22 mouse cellular contexts compared by ENCODE assay signal in the genomic region with DNA sequence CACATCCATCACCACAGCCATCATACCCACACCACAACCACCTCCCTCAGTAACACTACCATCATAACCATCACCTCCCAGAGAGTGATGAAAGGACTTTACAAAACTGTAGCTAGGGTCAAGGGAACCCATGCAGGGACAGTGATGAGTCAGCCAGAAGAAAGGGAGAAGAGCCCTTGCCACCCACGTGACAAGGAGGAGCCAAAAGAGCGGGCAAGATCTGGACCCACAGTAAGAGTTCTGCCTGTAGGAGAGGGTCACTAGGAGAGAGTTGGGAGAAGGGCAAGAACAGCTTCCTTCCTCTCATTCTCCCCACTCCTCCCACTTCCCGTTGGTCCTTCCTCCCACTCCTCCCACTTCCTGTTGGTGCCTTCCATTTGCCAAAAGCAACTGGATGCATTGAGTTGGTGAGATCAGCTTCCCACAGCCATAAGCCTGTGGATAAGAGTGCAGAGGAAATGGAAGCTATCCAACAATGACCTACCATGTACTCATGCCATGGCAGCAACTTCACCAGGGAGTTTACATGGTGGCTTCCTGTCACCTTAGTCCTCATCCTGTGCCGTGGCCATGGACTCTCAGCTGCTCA. TPM values are rescaled to one million over a fixed set of nuclear protein-coding genes. Genes with fewer than 3 reads are reported as not detected.
DNase-seq lines count a peak whose midpoint lies in the region; ATAC-seq and TF ChIP-seq lines count a peak whose summit lies in the region.
"Had no signal": no experiment of that assay in that cellular context is flagged by ENCODE, and none has a peak within 500 bp of the region (broad histone marks: within the 10 kb centered on the region; RNA-seq: fewer than 3 reads in every experiment).

No protein-coding gene starts in this region.

- no peak overlapping the region for H3K4me2 ChIP-seq in hindbrain, embryonic 14.5 days (replicated peaks)
- H3K4me2 ChIP-seq: embryonic facial prominence, embryonic 15.5 days; hindbrain, embryonic 12.5 days; midbrain, embryonic 13.5 days; neural tube, embryonic 12.5 days had no signal

- no peak for TF ChIP-seq POLR2A in embryonic fibroblast, embryonic 13.5 days (IDR thresholded peaks at IDR 0.05; ENCODE audit: low read depth, low read length)

- no peaks in the 10 kb centered on the region for H3K36me3 ChIP-seq in midbrain, embryonic 10.5 days
- H3K36me3 ChIP-seq in hindbrain, embryonic 14.5 days (replicated peaks; ENCODE audit: control insufficient read depth, insufficient read depth) = no peaks in the 10 kb centered on the region
- H3K36me3 ChIP-seq: embryonic facial prominence, embryonic 15.5 days; forebrain, embryonic 10.5 days; hindbrain, embryonic 12.5 days; midbrain, embryonic 13.5 days; neural tube, embryonic 12.5 days had no signal

- peaks cover 24% of the 10 kb centered on the region for H3K4me1 ChIP-seq in embryonic fibroblast, embryonic 13.5 days (ENCODE audit: control insufficient read depth, insufficient read depth, low read length)
- H3K4me1 ChIP-seq in midbrain, embryonic 10.5 days = peaks cover 19% of the 10 kb centered on the region
- H3K4me1 ChIP-seq in hindbrain, embryonic 14.5 days (replicated peaks; ENCODE audit: control insufficient read depth, insufficient read depth, low read length) = no peaks in the 10 kb centered on the region
- H3K4me1 ChIP-seq: neural tube, embryonic 12.5 days had no signal

- no peak for TF ChIP-seq CTCF in embryonic fibroblast, embryonic 13.5 days (IDR thresholded peaks at IDR 0.05; ENCODE audit: borderline replicate concordance, insufficient read depth, low read length)

- H3K9me3 ChIP-seq in midbrain, embryonic 10.5 days (replicated peaks) = no peaks in the 10 kb centered on the region
- no peaks in the 10 kb centered on the region for H3K9me3 ChIP-seq in hindbrain, embryonic 14.5 days (ENCODE audit: control insufficient read depth, low read length)
- H3K9me3 ChIP-seq: embryonic facial prominence, embryonic 15.5 days; forebrain, embryonic 10.5 days; hindbrain, embryonic 12.5 days; midbrain, embryonic 13.5 days; neural tube, embryonic 12.5 days had no signal

- ATAC-seq in hindbrain, embryonic 14.5 days (ENCODE audit: low FRiP score) = no peak
- ATAC-seq: CD4-positive, CD25-positive, alpha-beta regulatory T cell, adult 4 months; forebrain, postnatal 0 days; midbrain, embryonic 13.5 days; Patski had no signal

- H3K9ac ChIP-seq in hindbrain, embryonic 14.5 days = no peak overlapping the region
- H3K9ac ChIP-seq: embryonic facial prominence, embryonic 15.5 days; forebrain, postnatal 0 days; hindbrain, embryonic 12.5 days; midbrain, embryonic 13.5 days; neural tube, embryonic 12.5 days had no signal

- WGBS in midbrain, embryonic 10.5 days = 86% methylated on average over 4 of the region's 4 CpGs
- 82% methylated on average over 4 of the region's 4 CpGs for WGBS in hindbrain, embryonic 14.5 days

- H3K4me3 ChIP-seq in embryonic fibroblast, embryonic 13.5 days (ENCODE audit: insufficient read depth, low read length) = no peak overlapping the region
- no peak overlapping the region for H3K4me3 ChIP-seq in midbrain, embryonic 10.5 days
- H3K4me3 ChIP-seq in hindbrain, embryonic 14.5 days (replicated peaks; ENCODE audit: low read length) = no peak overlapping the region
- H3K4me3 ChIP-seq: embryonic facial prominence, embryonic 15.5 days; forebrain, embryonic 10.5 days; hindbrain, embryonic 12.5 days; left cerebral cortex, adult 2 months; midbrain, embryonic 13.5 days; neural tube, embryonic 12.5 days had no signal

- DNase-seq in heart, adult 9 months (ENCODE audit: low spot score in 2 of 2) = peak; percentile 49 to 55
- no peak for DNase-seq in heart, postnatal 36 days
- peak; percentile 46 for DNase-seq in 3T3-L1 (ENCODE audit: low read depth, low spot score)
- peak; percentile 67 for DNase-seq in lung, postnatal 10 days
- DNase-seq in midbrain, embryonic 10.5 days (ENCODE audit: low spot score) = no peak
- DNase-seq in hindbrain, embryonic 14.5 days (ENCODE audit: low spot score) = no peak
- DNase-seq: cerebellum, adult 2 months; cerebellum, postnatal 36 days; forebrain, postnatal 0 days; kidney, postnatal 4 days; layer of hippocampus, adult 9-11 months; left cerebral cortex, postnatal 4 days; thymus, postnatal 14 days had no signal

- peak overlapping the region; percentile 91; the same call in 1 of the 2 replicates for H3K27ac ChIP-seq in embryonic fibroblast, embryonic 13.5 days (ENCODE audit: insufficient read depth, low read length)
- no peak overlapping the region for H3K27ac ChIP-seq in midbrain, embryonic 10.5 days (replicated peaks)
- H3K27ac ChIP-seq in hindbrain, embryonic 14.5 days = no peak overlapping the region
- H3K27ac ChIP-seq: embryonic facial prominence, embryonic 15.5 days; forebrain, embryonic 10.5 days; hindbrain, embryonic 12.5 days; left cerebral cortex, adult 2 months; midbrain, embryonic 13.5 days; neural tube, embryonic 12.5 days had no signal

- intact Hi-C loops in heart, postnatal 36 days (cut with DNase I) = no loop called here

- no peaks in the 10 kb centered on the region for H3K27me3 ChIP-seq in midbrain, embryonic 10.5 days (ENCODE audit: low read depth, poor library complexity, severe bottlenecking)
- H3K27me3 ChIP-seq in hindbrain, embryonic 14.5 days (ENCODE audit: control insufficient read depth, insufficient read depth, low read length) = no peaks in the 10 kb centered on the region
- H3K27me3 ChIP-seq: embryonic facial prominence, embryonic 15.5 days; hindbrain, embryonic 12.5 days; midbrain, embryonic 13.5 days; neural tube, embryonic 12.5 days; Patski had no signal

RNA-seq across cellular contexts. Expression of a gene that starts 36.5 kb away (rescaled TPM):
- 10 to 100 TPM; 72.1 to 74.7 TPM for total RNA-seq in heart, postnatal 36 days (2021)
- polyA plus RNA-seq in embryonic fibroblast, embryonic 13.5 days (2011; ENCODE audit: insufficient read length, low read depth, missing spikeins) = 46.5 and 56.5 TPM in 2 replicates
- 72.8 and 73.0 TPM in 2 replicates for polyA plus RNA-seq in midbrain, embryonic 10.5 days (2016; fragmentation: Nextera tagmentation; extraction: Ambion mirVana)
- 32.5 and 36.2 TPM in 2 replicates for polyA plus RNA-seq in hindbrain, embryonic 14.5 days (2014; fragmentation: Nextera tagmentation; extraction: Ambion mirVana)

RNA-seq across cellular contexts. Expression of a gene that starts 46.6 kb away (rescaled TPM):
- total RNA-seq in heart, postnatal 36 days (2021) = under 1 TPM; 0.33 TPM
- 0.62 and 0.84 TPM in 2 replicates for polyA plus RNA-seq in embryonic fibroblast, embryonic 13.5 days (2011; ENCODE audit: insufficient read length, low read depth, missing spikeins)
- polyA plus RNA-seq in midbrain, embryonic 10.5 days (2016; fragmentation: Nextera tagmentation; extraction: Ambion mirVana) = 24.0 and 31.0 TPM in 2 replicates
- polyA plus RNA-seq in hindbrain, embryonic 14.5 days (2014; fragmentation: Nextera tagmentation; extraction: Ambion mirVana) = 0.88 and 1.4 TPM in 2 replicates

RNA-seq across cellular contexts. Expression of a gene that starts 47.4 kb away (rescaled TPM):
- 10 to 100 TPM; 77.4 to 84.9 TPM for total RNA-seq in heart, postnatal 36 days (2021)
- 168 and 255 TPM in 2 replicates for polyA plus RNA-seq in embryonic fibroblast, embryonic 13.5 days (2011; ENCODE audit: insufficient read length, low read depth, missing spikeins)
- 11.4 TPM in 2 replicates for polyA plus RNA-seq in midbrain, embryonic 10.5 days (2016; fragmentation: Nextera tagmentation; extraction: Ambion mirVana)
- 15.7 and 17.6 TPM in 2 replicates for polyA plus RNA-seq in hindbrain, embryonic 14.5 days (2014; fragmentation: Nextera tagmentation; extraction: Ambion mirVana)

Comparison
In these comparisons a context has a peak if more than half of its experiments do, and no peak if none do; other contexts are left out.
1. DNase-seq: peak in heart, adult 9 months (2 of 2), 3T3-L1 (single experiment) and lung, postnatal 10 days (single experiment); none in heart, postnatal 36 days (0 of 2), midbrain, embryonic 10.5 days (single experiment) and hindbrain, embryonic 14.5 days (single experiment).
2. RNA of a gene that starts 46.6 kb away (polyA plus RNA-seq): 24.0 to 31.0 TPM in midbrain, embryonic 10.5 days; 0.88 to 1.4 TPM in hindbrain, embryonic 14.5 days and 0.62 to 0.84 TPM in embryonic fibroblast, embryonic 13.5 days; every median in the first group is over 10 times any median in the second.